Mouse (Mus musculus): ENCODE measurements at regions not wholly inside any gene's neighbourhood (a gene's known extent, or its start where the extent isn't known, plus 50 kb on each side); places are given as distances from the start of the nearest gene placed in this dataset.

DNA sequence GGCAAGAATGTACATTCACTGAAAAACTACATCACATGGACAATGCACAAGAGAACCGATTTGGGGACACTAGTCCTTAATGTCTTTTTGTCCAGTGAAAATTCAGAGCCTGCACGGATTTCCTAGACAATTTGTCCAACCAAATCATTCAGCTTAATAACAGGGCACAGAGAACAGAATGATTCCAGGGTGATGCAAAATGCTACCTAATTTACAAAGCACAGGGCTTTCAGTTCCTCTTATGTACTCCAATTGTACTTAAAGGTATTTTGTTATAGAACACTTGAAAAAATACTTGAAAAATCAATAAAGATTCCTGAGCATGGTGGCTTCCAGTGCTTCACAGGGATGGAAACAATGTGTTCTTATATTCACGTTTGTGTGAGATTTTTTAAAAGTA is 75.2 kb upstream of the Pfn2 start:
- 83% methylated on average over 3 of the region's 3 CpGs for WGBS
- H3K4me3 ChIP-seq (replicated peaks; ENCODE audit: low read depth, low read length), result no peak overlapping the region
- DNase-seq, result no peak

GRCm38 (mm10) chr3:57932657-57933539 is 85.0 kb upstream of the Pfn2 start:
- DNase-seq, result no peak
- H3K9ac ChIP-seq (replicated peaks; ENCODE audit: low read length), result no peak overlapping the region
- no peak overlapping the region for H3K27ac ChIP-seq (replicated peaks; ENCODE audit: low read depth, low read length)
- no peak overlapping the region for H3K4me2 ChIP-seq (ENCODE audit: low read length)
- no peaks in the 10 kb centered on the region for H3K27me3 ChIP-seq (ENCODE audit: control insufficient read depth, insufficient read depth, low read length)
- H3K36me3 ChIP-seq (ENCODE audit: control insufficient read depth, insufficient read depth, low read length), result no peaks in the 10 kb centered on the region
- H3K9me3 ChIP-seq (ENCODE audit: control insufficient read depth, low read length), result no peaks in the 10 kb centered on the region
- WGBS, result 81% methylated on average over 3 of the region's 3 CpGs
- no peak for ATAC-seq (ENCODE audit: low FRiP score, low TSS enrichment)
- H3K4me1 ChIP-seq (ENCODE audit: control insufficient read depth, insufficient read depth, low read length), result no peaks in the 10 kb centered on the region
- no peak overlapping the region for H3K4me3 ChIP-seq (replicated peaks; ENCODE audit: low read depth, low read length)

More for the DNA sequence above, 75.2 kb upstream of the Pfn2 start:
- no peaks in the 10 kb centered on the region for H3K4me1 ChIP-seq (ENCODE audit: control insufficient read depth, insufficient read depth, low read length)
- no peak for ATAC-seq (ENCODE audit: low FRiP score, low TSS enrichment)
- no peak overlapping the region for H3K4me2 ChIP-seq (ENCODE audit: low read length)
- no peak overlapping the region for H3K27ac ChIP-seq (replicated peaks; ENCODE audit: low read depth, low read length)
- H3K36me3 ChIP-seq (ENCODE audit: control insufficient read depth, insufficient read depth, low read length), result no peaks in the 10 kb centered on the region
- no peak overlapping the region for H3K9ac ChIP-seq (replicated peaks; ENCODE audit: low read length)
- no peaks in the 10 kb centered on the region for H3K27me3 ChIP-seq (ENCODE audit: control insufficient read depth, insufficient read depth, low read length)
- no peaks in the 10 kb centered on the region for H3K9me3 ChIP-seq (ENCODE audit: control insufficient read depth, low read length)

GRCm38 (mm10) chr3:57935042-57935610 is 87.2 kb upstream of the Pfn2 start:
- ATAC-seq (ENCODE audit: low FRiP score, low TSS enrichment), result no peak
- no peak overlapping the region for H3K4me2 ChIP-seq (ENCODE audit: low read length)
- H3K36me3 ChIP-seq (ENCODE audit: control insufficient read depth, insufficient read depth, low read length), result no peaks in the 10 kb centered on the region
- no peaks in the 10 kb centered on the region for H3K4me1 ChIP-seq (ENCODE audit: control insufficient read depth, insufficient read depth, low read length)
- no peak overlapping the region for H3K4me3 ChIP-seq (replicated peaks; ENCODE audit: low read depth, low read length)
- no peaks in the 10 kb centered on the region for H3K27me3 ChIP-seq (ENCODE audit: control insufficient read depth, insufficient read depth, low read length)
- no peaks in the 10 kb centered on the region for H3K9me3 ChIP-seq (ENCODE audit: control insufficient read depth, low read length)
- DNase-seq, result no peak
- no peak overlapping the region for H3K9ac ChIP-seq (replicated peaks; ENCODE audit: low read length)
- H3K27ac ChIP-seq (replicated peaks; ENCODE audit: low read depth, low read length), result no peak overlapping the region
- 61% methylated on average over 5 of the region's 5 CpGs for WGBS

GRCm38 (mm10) chr3:57940504-57941381 is 92.9 kb upstream of the Pfn2 start:
- H3K27ac ChIP-seq (replicated peaks; ENCODE audit: low read depth, low read length), result no peak overlapping the region
- no peak overlapping the region for H3K4me2 ChIP-seq (ENCODE audit: low read length)
- H3K36me3 ChIP-seq (ENCODE audit: control insufficient read depth, insufficient read depth, low read length), result no peaks in the 10 kb centered on the region
- ATAC-seq (ENCODE audit: low FRiP score, low TSS enrichment) (no peak), DNase-seq (no peak)
- H3K27me3 ChIP-seq (ENCODE audit: control insufficient read depth, insufficient read depth, low read length), result no peaks in the 10 kb centered on the region
- H3K4me1 ChIP-seq (ENCODE audit: control insufficient read depth, insufficient read depth, low read length), result no peaks in the 10 kb centered on the region
- WGBS, result 85% methylated on average over 4 of the region's 4 CpGs
- no peak overlapping the region for H3K4me3 ChIP-seq (replicated peaks; ENCODE audit: low read depth, low read length)
- H3K9ac ChIP-seq (replicated peaks; ENCODE audit: low read length), result no peak overlapping the region
- H3K9me3 ChIP-seq (ENCODE audit: control insufficient read depth, low read length), result no peaks in the 10 kb centered on the region

- Histone ChIP-seq H3K36me3 (ENCODE audit: control insufficient read depth, insufficient read depth, low read length) (no peaks in the 10 kb centered on the region), H3K27me3 (ENCODE audit: control insufficient read depth, insufficient read depth, low read length) (no peaks in the 10 kb centered on the region), H3K4me2 (ENCODE audit: low read length) (no peak overlapping the region), H3K4me3 (replicated peaks; ENCODE audit: low read depth, low read length) (no peak overlapping the region), H3K9me3 (ENCODE audit: control insufficient read depth, low read length) (no peaks in the 10 kb centered on the region), H3K4me1 (ENCODE audit: control insufficient read depth, insufficient read depth, low read length) (no peaks in the 10 kb centered on the region), H3K27ac (replicated peaks; ENCODE audit: low read depth, low read length) (no peak overlapping the region), H3K9ac (replicated peaks; ENCODE audit: low read length) (no peak overlapping the region)
- 85% methylated on average over 2 of the region's 2 CpGs for WGBS
- no peak for ATAC-seq (ENCODE audit: low FRiP score, low TSS enrichment)
- no peak for DNase-seq
Observed at GRCm38 (mm10) chr3:57944698-57945097, 96.8 kb upstream of the Pfn2 start.

DNA sequence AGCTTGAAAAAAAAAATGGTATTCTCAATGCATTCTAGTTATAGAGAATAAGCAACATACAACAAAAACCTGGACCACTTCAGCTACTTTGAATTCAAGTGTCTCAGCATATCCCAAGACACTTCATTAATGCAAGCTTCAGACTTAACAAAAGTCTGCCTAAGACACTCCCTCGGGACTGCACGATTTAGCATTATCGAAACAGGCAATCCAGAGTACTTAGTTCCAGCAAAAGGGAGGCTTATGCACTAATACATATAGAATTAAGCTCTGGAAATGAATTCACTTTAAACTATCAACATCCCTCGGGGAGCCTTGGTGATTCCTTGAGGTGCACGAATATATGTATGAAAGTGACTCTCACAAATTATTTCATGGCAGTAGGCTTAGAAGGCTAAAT is 97.9 kb upstream of the Pfn2 start:
- H3K36me3 ChIP-seq (ENCODE audit: control insufficient read depth, insufficient read depth, low read length), result no peaks in the 10 kb centered on the region
- WGBS, result 38% methylated on average over 5 of the region's 5 CpGs
- DNase-seq (peak; percentile 56), ATAC-seq (ENCODE audit: low FRiP score, low TSS enrichment) (no peak)
- H3K27ac ChIP-seq (replicated peaks; ENCODE audit: low read depth, low read length), result no peak overlapping the region
- no peaks in the 10 kb centered on the region for H3K27me3 ChIP-seq (ENCODE audit: control insufficient read depth, insufficient read depth, low read length)
- H3K9ac ChIP-seq (replicated peaks; ENCODE audit: low read length), result no peak overlapping the region
- H3K4me3 ChIP-seq (replicated peaks; ENCODE audit: low read depth, low read length), result no peak overlapping the region
- H3K9me3 ChIP-seq (ENCODE audit: control insufficient read depth, low read length), result no peaks in the 10 kb centered on the region
- peaks cover 4% of the 10 kb centered on the region for H3K4me1 ChIP-seq (ENCODE audit: control insufficient read depth, insufficient read depth, low read length)
- no peak overlapping the region for H3K4me2 ChIP-seq (ENCODE audit: low read length)

GRCm38 (mm10) chr3:57947331-57947730 is 99.5 kb upstream of the Pfn2 start:
- Histone ChIP-seq H3K4me3 (replicated peaks; ENCODE audit: low read depth, low read length) (no peak overlapping the region), H3K4me1 (ENCODE audit: control insufficient read depth, insufficient read depth, low read length) (peaks cover 11% of the 10 kb centered on the region), H3K27ac (replicated peaks; ENCODE audit: low read depth, low read length) (no peak overlapping the region), H3K4me2 (ENCODE audit: low read length) (no peak overlapping the region), H3K9me3 (ENCODE audit: control insufficient read depth, low read length) (no peaks in the 10 kb centered on the region), H3K9ac (replicated peaks; ENCODE audit: low read length) (no peak overlapping the region), H3K27me3 (ENCODE audit: control insufficient read depth, insufficient read depth, low read length) (no peaks in the 10 kb centered on the region), H3K36me3 (ENCODE audit: control insufficient read depth, insufficient read depth, low read length) (no peaks in the 10 kb centered on the region)
- DNase-seq, result no peak
- ATAC-seq (ENCODE audit: low FRiP score, low TSS enrichment), result no peak
- 92% methylated on average over 2 of the region's 2 CpGs for whole genome bisulfite sequencing

DNA sequence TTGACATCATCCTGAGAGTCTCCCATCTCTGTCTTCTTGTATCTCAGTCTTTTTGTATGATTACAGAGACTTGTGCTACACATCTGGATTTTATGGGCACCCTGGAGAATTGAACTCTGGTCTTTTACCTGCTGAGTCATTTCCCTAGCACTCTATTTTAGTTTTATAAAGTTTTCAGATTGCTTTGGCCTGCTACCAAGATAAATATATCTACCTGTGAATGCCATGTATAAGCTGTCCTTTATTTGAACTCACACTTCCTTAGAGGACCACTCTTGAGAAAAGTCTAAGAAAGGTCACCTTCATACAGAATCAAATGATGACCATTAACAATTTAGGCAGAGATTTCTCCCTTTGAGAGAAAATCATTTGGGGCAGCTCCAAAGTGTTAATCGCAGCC is 100.8 kb upstream of the Pfn2 start:
- ATAC-seq (ENCODE audit: low FRiP score, low TSS enrichment), result no peak
- no peak for DNase-seq
- Histone ChIP-seq H3K4me1 (ENCODE audit: control insufficient read depth, insufficient read depth, low read length) (peaks cover 11% of the 10 kb centered on the region), H3K27ac (replicated peaks; ENCODE audit: low read depth, low read length) (no peak overlapping the region), H3K4me3 (replicated peaks; ENCODE audit: low read depth, low read length) (no peak overlapping the region), H3K36me3 (ENCODE audit: control insufficient read depth, insufficient read depth, low read length) (no peaks in the 10 kb centered on the region), H3K27me3 (ENCODE audit: control insufficient read depth, insufficient read depth, low read length) (no peaks in the 10 kb centered on the region), H3K4me2 (ENCODE audit: low read length) (no peak overlapping the region), H3K9ac (replicated peaks; ENCODE audit: low read length) (no peak overlapping the region), H3K9me3 (ENCODE audit: control insufficient read depth, low read length) (no peaks in the 10 kb centered on the region)
- WGBS, result 96% methylated on average over 1 of the region's 1 CpGs

Data from midbrain, embryonic 14.5 days (tissue).